Comparison of ENCODE assay signal across 8 mouse cellular contexts in genomic region chr9:60521806-60522264, GRCm38 (mm10). TPM values are rescaled to one million over a fixed set of nuclear protein-coding genes. Genes with fewer than 3 reads are reported as not detected.
DNase-seq lines count a peak whose midpoint lies in the region; ATAC-seq and TF ChIP-seq lines count a peak whose summit lies in the region.

Thsd4 (minus strand) TSS chr9:60522046.

- H3K9me3 ChIP-seq in E14TG2a.4 (ENCODE audit: low read length): no peaks in the 10 kb centered on the region
- no peaks in the 10 kb centered on the region for H3K9me3 ChIP-seq in embryonic facial prominence, embryonic 14.5 days (ENCODE audit: control insufficient read depth, low read length)
- no peaks in the 10 kb centered on the region for H3K9me3 ChIP-seq in heart, embryonic 16.5 days (replicated peaks; ENCODE audit: control insufficient read depth, low read length)
- H3K9me3 ChIP-seq in lung, embryonic 15.5 days: no peaks in the 10 kb centered on the region

- DNase-seq in adrenal gland, postnatal 36 days: peak; percentile 62 to 79
- no peak for DNase-seq in embryonic facial prominence, embryonic 14.5 days (ENCODE audit: low spot score)
- peak; percentile 59 to 66 for DNase-seq in kidney, postnatal 25 days
- peak; percentile 64 for DNase-seq in ovary, postnatal 14 days (ENCODE audit: low spot score)
- peak; percentile 57 for DNase-seq in yolk sac, embryonic 10.5 days (ENCODE audit: low spot score)

- H3K9ac ChIP-seq in embryonic facial prominence, embryonic 14.5 days (ENCODE audit: low read depth, low read length): peak within 1 kb of the TSS; percentile 80
- peak within 1 kb of the TSS; percentile 74 for H3K9ac ChIP-seq in heart, embryonic 16.5 days (ENCODE audit: low read length)
- H3K9ac ChIP-seq in lung, embryonic 15.5 days: peak within 1 kb of the TSS; percentile 70

- 5% methylated on average over 2 of the region's 51 CpGs for WGBS in embryonic facial prominence, embryonic 14.5 days
- 1% methylated on average over 49 of the region's 51 CpGs for WGBS in heart, embryonic 16.5 days
- under 1% methylated on average over 43 of the region's 51 CpGs for WGBS in lung, embryonic 15.5 days

- H3K36me3 ChIP-seq in E14TG2a.4 (ENCODE audit: insufficient read depth, low read length): no peaks in the 10 kb centered on the region
- H3K36me3 ChIP-seq in embryonic facial prominence, embryonic 14.5 days (ENCODE audit: control insufficient read depth, insufficient read depth, low read length): no peaks in the 10 kb centered on the region
- no peaks in the 10 kb centered on the region for H3K36me3 ChIP-seq in heart, embryonic 16.5 days (ENCODE audit: control insufficient read depth, insufficient read depth)
- no peaks in the 10 kb centered on the region for H3K36me3 ChIP-seq in lung, embryonic 15.5 days

- peak; percentile 76 for ATAC-seq in embryonic facial prominence, embryonic 14.5 days (ENCODE audit: low read depth)
- ATAC-seq in heart, embryonic 16.5 days (replicated peaks; ENCODE audit: extremely low read depth, insufficient read depth, low FRiP score): peak; percentile 74
- ATAC-seq in lung, embryonic 15.5 days (ENCODE audit: borderline replicate concordance, extremely low read depth, low FRiP score, low TSS enrichment): peak; percentile 46; the same call in 1 of the 2 replicates

- peaks cover 18% of the 10 kb centered on the region for H3K4me1 ChIP-seq in E14TG2a.4 (replicated peaks; ENCODE audit: low read depth, low read length)
- peaks cover 27% of the 10 kb centered on the region for H3K4me1 ChIP-seq in embryonic facial prominence, embryonic 14.5 days (ENCODE audit: control insufficient read depth, insufficient read depth, low read length)
- H3K4me1 ChIP-seq in heart, embryonic 16.5 days (ENCODE audit: control insufficient read depth, insufficient read depth, low read length): peaks cover 40% of the 10 kb centered on the region
- H3K4me1 ChIP-seq in lung, embryonic 15.5 days: peaks cover 75% of the 10 kb centered on the region

- peak within 1 kb of the TSS; percentile 77 for H3K4me3 ChIP-seq in E14TG2a.4 (replicated peaks; ENCODE audit: low read length)
- peak within 1 kb of the TSS; percentile 60 for H3K4me3 ChIP-seq in embryonic facial prominence, embryonic 14.5 days (ENCODE audit: low read depth, low read length)
- peak within 1 kb of the TSS; percentile 65 for H3K4me3 ChIP-seq in heart, embryonic 16.5 days (ENCODE audit: low read length)
- peak within 1 kb of the TSS; percentile 68 for H3K4me3 ChIP-seq in lung, embryonic 15.5 days

- H3K27ac ChIP-seq in embryonic facial prominence, embryonic 14.5 days (replicated peaks; ENCODE audit: low read depth, low read length): no peak within 1 kb of the TSS
- H3K27ac ChIP-seq in heart, embryonic 16.5 days (ENCODE audit: low read length): no peak within 1 kb of the TSS
- no peak within 1 kb of the TSS for H3K27ac ChIP-seq in lung, embryonic 15.5 days

- H3K27me3 ChIP-seq in E14TG2a.4 (ENCODE audit: insufficient read depth, low read length): peaks cover 48% of the 10 kb centered on the region
- 0 out of 2 replicates have a peak, but pooled peaks cover 15% of the 10 kb centered on the region for H3K27me3 ChIP-seq in embryonic facial prominence, embryonic 14.5 days (replicated peaks; ENCODE audit: control insufficient read depth, insufficient read depth, low read length)
- H3K27me3 ChIP-seq in heart, embryonic 16.5 days (ENCODE audit: control insufficient read depth, insufficient read depth, low read length): peaks cover 5% of the 10 kb centered on the region; the same call in 1 of the 2 replicates
- peaks cover 12% of the 10 kb centered on the region; the same call in 1 of the 2 replicates for H3K27me3 ChIP-seq in lung, embryonic 15.5 days

- H3K4me2 ChIP-seq in embryonic facial prominence, embryonic 14.5 days (ENCODE audit: low read depth, low read length): peak within 1 kb of the TSS; percentile 89
- H3K4me2 ChIP-seq in heart, embryonic 16.5 days (ENCODE audit: low read depth, low read length): peak within 1 kb of the TSS; percentile 85
- H3K4me2 ChIP-seq in lung, embryonic 15.5 days: peak within 1 kb of the TSS; percentile 97

- no peak; the same call in 1 of the 2 replicates for TF ChIP-seq CTCF in E14TG2a.4 (conservative IDR thresholded peaks at IDR 0.05; ENCODE audit: low read length)

RNA-seq across cellular contexts. Expression of gene Thsd4, which starts in this region (rescaled TPM):
- total RNA-seq in adrenal gland, postnatal 36 days (2021): 1 to 10 TPM; 4.9 to 6.3 TPM
- polyA plus RNA-seq in embryonic facial prominence, embryonic 14.5 days (2014; fragmentation: Nextera tagmentation; extraction: Ambion mirVana): 26.1 and 28.1 TPM in 2 replicates
- polyA plus RNA-seq in heart, embryonic 16.5 days (2015; fragmentation: Nextera tagmentation; extraction: Ambion mirVana): 7.9 and 8.2 TPM in 2 replicates
- polyA plus RNA-seq in lung, embryonic 15.5 days (2015; fragmentation: Nextera tagmentation; extraction: Ambion mirVana): 9.6 and 10.0 TPM in 2 replicates
